ENCODE assay signal across 14 mouse cellular contexts in the genomic region with DNA sequence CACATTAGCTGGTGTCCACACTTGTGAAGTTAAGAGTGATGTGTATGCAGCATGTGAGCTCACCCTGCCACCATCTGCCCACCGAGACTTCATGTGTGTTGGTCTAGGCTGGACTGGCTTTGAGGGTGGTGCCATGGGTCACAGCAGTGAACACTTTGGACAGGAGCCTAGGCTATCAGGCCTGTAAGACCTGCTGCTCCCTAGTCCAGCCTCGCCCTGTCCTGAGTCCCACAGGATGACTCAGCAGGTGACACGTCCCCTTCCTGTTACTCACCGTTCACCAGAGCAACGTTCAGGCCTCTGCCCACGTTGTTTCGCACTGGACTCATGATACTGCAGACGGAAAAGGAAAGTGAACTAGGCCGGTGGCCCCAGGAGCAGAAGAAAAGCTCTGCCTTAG. TPM values are rescaled to one million over a fixed set of nuclear protein-coding genes. Genes with fewer than 3 reads are reported as not detected.
DNase-seq lines count a peak whose midpoint lies in the region; ATAC-seq and TF ChIP-seq lines count a peak whose summit lies in the region.
"Had no signal": no experiment of that assay in that cellular context is flagged by ENCODE, and none has a peak within 500 bp of the region (broad histone marks: within the 10 kb centered on the region; RNA-seq: fewer than 3 reads in every experiment).

No protein-coding gene starts in this region.

- no peak for TF ChIP-seq POLR2A in cerebellum, adult 2 months (IDR thresholded peaks at IDR 0.05; ENCODE audit: borderline replicate concordance, insufficient read depth, low read length)

- TF ChIP-seq CTCF in liver, postnatal 0 days (IDR thresholded peaks at IDR 0.05; ENCODE audit: low read depth) = no peak
- no peak for TF ChIP-seq CTCF in cerebellum, adult 2 months (IDR thresholded peaks at IDR 0.05; ENCODE audit: borderline replicate concordance, insufficient read depth, low read depth, low read length)

- H3K4me1 ChIP-seq in liver, embryonic 12.5 days = no peaks in the 10 kb centered on the region
- peaks cover 5% of the 10 kb centered on the region for H3K4me1 ChIP-seq in liver, postnatal 0 days (ENCODE audit: insufficient read depth)
- H3K4me1 ChIP-seq in cerebellum, adult 2 months (ENCODE audit: control insufficient read depth, insufficient read depth, low read length) = 0 out of 2 replicates have a peak, but pooled peaks cover 4% of the 10 kb centered on the region
- H3K4me1 ChIP-seq: heart, embryonic 15.5 days; liver, embryonic 15.5 days had no signal

- no peak overlapping the region for H3K27ac ChIP-seq in liver, embryonic 12.5 days
- no peak overlapping the region for H3K27ac ChIP-seq in liver, postnatal 0 days (ENCODE audit: low read depth)
- no peak overlapping the region for H3K27ac ChIP-seq in cerebellum, adult 2 months (ENCODE audit: insufficient read depth, low read length)
- H3K27ac ChIP-seq: embryonic facial prominence, embryonic 13.5 days; heart, embryonic 15.5 days; kidney, postnatal 0 days; liver, embryonic 15.5 days had no signal

- DNase-seq in liver = no peak
- DNase-seq in ES-CJ7 (ENCODE audit: low read depth, low spot score) = peak; percentile 28
- peak; percentile 42 for DNase-seq in adrenal gland, postnatal 10 days
- DNase-seq in liver, postnatal 0 days = peak; percentile 24
- DNase-seq in cerebellum, adult 2 months = no peak
- no peak for DNase-seq in ovary, postnatal 14 days (ENCODE audit: low spot score)
- DNase-seq: right cerebral cortex, postnatal 25 days had no signal

- no peaks in the 10 kb centered on the region for H3K9me3 ChIP-seq in liver, embryonic 12.5 days (replicated peaks)
- H3K9me3 ChIP-seq in liver, postnatal 0 days (ENCODE audit: low read length) = no peaks in the 10 kb centered on the region
- H3K9me3 ChIP-seq: embryonic facial prominence, embryonic 13.5 days; heart, embryonic 15.5 days; liver, embryonic 15.5 days had no signal

- no peak overlapping the region for H3K9ac ChIP-seq in liver, embryonic 12.5 days
- no peak overlapping the region for H3K9ac ChIP-seq in liver, postnatal 0 days (replicated peaks)
- H3K9ac ChIP-seq: embryonic facial prominence, embryonic 13.5 days; heart, embryonic 15.5 days; liver, embryonic 15.5 days had no signal

- TF ChIP-seq EP300 in liver, postnatal 0 days (IDR thresholded peaks at IDR 0.05; ENCODE audit: low read depth) = no peak

- ATAC-seq in liver, embryonic 12.5 days = peak; percentile 49
- peak; percentile 60 for ATAC-seq in liver, postnatal 0 days
- ATAC-seq in frontal cortex, adult (ENCODE audit: low TSS enrichment) = no peak

- H3K27me3 ChIP-seq in liver, embryonic 12.5 days (replicated peaks) = no peaks in the 10 kb centered on the region
- no peaks in the 10 kb centered on the region for H3K27me3 ChIP-seq in liver, postnatal 0 days (ENCODE audit: insufficient read depth, low read length)
- H3K27me3 ChIP-seq in cerebellum, adult 2 months (ENCODE audit: control insufficient read depth, insufficient read depth, low read length) = no peaks in the 10 kb centered on the region
- H3K27me3 ChIP-seq: embryonic facial prominence, embryonic 13.5 days; heart, embryonic 15.5 days; liver, embryonic 15.5 days had no signal

- 31% methylated on average over 9 of the region's 9 CpGs for WGBS in liver, embryonic 12.5 days (ENCODE audit: insufficient replicate concordance)
- WGBS in liver, postnatal 0 days (ENCODE audit: insufficient replicate concordance) = 39% methylated on average over 9 of the region's 9 CpGs
- 69% methylated on average over 9 of the region's 9 CpGs for WGBS in cerebellum, adult 2 months

- no peaks in the 10 kb centered on the region for H3K36me3 ChIP-seq in liver, embryonic 12.5 days
- no peaks in the 10 kb centered on the region for H3K36me3 ChIP-seq in liver, postnatal 0 days (replicated peaks; ENCODE audit: insufficient read depth, low read length)
- H3K36me3 ChIP-seq: embryonic facial prominence, embryonic 13.5 days; heart, embryonic 15.5 days; liver, embryonic 15.5 days had no signal

- no peak overlapping the region for H3K4me3 ChIP-seq in liver, embryonic 12.5 days
- no peak overlapping the region for H3K4me3 ChIP-seq in liver, postnatal 0 days (ENCODE audit: low read depth, low read length)
- no peak overlapping the region for H3K4me3 ChIP-seq in cerebellum, adult 2 months (replicated peaks; ENCODE audit: insufficient read depth, low read depth, low read length)
- H3K4me3 ChIP-seq: embryonic facial prominence, embryonic 13.5 days; heart, embryonic 15.5 days; liver, embryonic 15.5 days had no signal

- H3K4me2 ChIP-seq in liver, embryonic 12.5 days = no peak overlapping the region
- no peak overlapping the region for H3K4me2 ChIP-seq in liver, postnatal 0 days (ENCODE audit: low read depth, low read length)
- H3K4me2 ChIP-seq: embryonic facial prominence, embryonic 13.5 days; heart, embryonic 15.5 days; liver, embryonic 15.5 days had no signal

RNA-seq across cellular contexts. Expression of gene Oit1, which starts 21.7 kb away (rescaled TPM):
- not detected in 2 replicates for polyA plus RNA-seq in liver, embryonic 12.5 days (2016; fragmentation: Nextera tagmentation; extraction: Ambion mirVana)
- total RNA-seq in adrenal gland, postnatal 10 days (2021) = not detected
- not detected in 2 replicates for polyA plus RNA-seq in liver, postnatal 0 days (2015; fragmentation: Nextera tagmentation; extraction: Ambion mirVana)
- not detected in 2 replicates for polyA plus RNA-seq in cerebellum, adult 2 months (2012; rRNA removed)
- total RNA-seq: layer of hippocampus, postnatal 25 days had no signal
- polyA plus RNA-seq: liver, embryonic 15.5 days had no signal

RNA-seq across cellular contexts. Expression of gene Fam107a, which starts 39.0 kb away (rescaled TPM):
- polyA plus RNA-seq in liver, embryonic 12.5 days (2016; fragmentation: Nextera tagmentation; extraction: Ambion mirVana) = 0.05 TPM in 1 of 2 replicates, not detected in the other
- 1 to 10 TPM; 2.0 to 5.2 TPM for total RNA-seq in adrenal gland, postnatal 10 days (2021)
- not detected in 2 replicates for polyA plus RNA-seq in liver, postnatal 0 days (2015; fragmentation: Nextera tagmentation; extraction: Ambion mirVana)
- 351 and 468 TPM in 2 replicates for polyA plus RNA-seq in cerebellum, adult 2 months (2012; rRNA removed)

Comparison
In these comparisons a context has a peak if more than half of its experiments do, and no peak if none do; other contexts are left out.
1. DNase-seq: peak in ES-CJ7 (single experiment), adrenal gland, postnatal 10 days (single experiment) and liver, postnatal 0 days (single experiment); none in liver (single experiment), cerebellum, adult 2 months (0 of 2) and ovary, postnatal 14 days (single experiment).
2. RNA of gene Fam107a, which starts 39.0 kb away (polyA plus RNA-seq): 351 to 468 TPM in cerebellum, adult 2 months; 0.05 TPM in liver, embryonic 12.5 days and not detected in liver, postnatal 0 days; every median in the first group is over 100 times any median in the second.